Mouse (Mus musculus): ENCODE results near the gene Flt3. TPM values are rescaled to one million over a fixed set of nuclear protein-coding genes. Genes with fewer than 3 reads are reported as not detected.

Flt3 gene
- total and polyA plus RNA-seq, 2 experiments from 2014 or later, result 2.5 to 2.8 TPM

DNA sequence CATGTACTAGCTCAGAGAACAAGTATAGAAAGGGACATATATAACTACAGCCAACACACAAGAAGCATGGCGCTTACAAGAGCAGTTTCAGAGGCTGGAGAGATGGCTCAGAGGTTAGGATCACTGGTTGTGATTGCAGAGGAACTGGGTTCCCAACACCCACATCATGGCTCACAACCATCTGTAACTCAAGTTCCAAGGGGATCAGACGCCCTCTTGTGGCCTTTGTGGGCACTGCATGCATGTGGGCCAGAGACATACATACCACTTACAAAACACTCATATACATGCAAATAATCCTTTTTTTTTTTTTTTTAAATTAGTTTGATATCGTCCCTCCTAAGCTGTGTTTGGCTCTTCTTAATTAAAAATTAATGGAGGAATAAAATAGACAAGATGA, 42.8 kb downstream of the Flt3 start:
- Histone ChIP-seq H3K27ac (no peak overlapping the region), H3K4me1 (ENCODE audit: insufficient read depth, low read length) (no peaks in the 10 kb centered on the region), H3K9me3 (ENCODE audit: low read length) (no peaks in the 10 kb centered on the region), H3K9ac (replicated peaks; ENCODE audit: low read length) (no peak overlapping the region), H3K27me3 (ENCODE audit: insufficient read depth, low read length) (no peaks in the 10 kb centered on the region), H3K4me3 (ENCODE audit: low read length) (no peak overlapping the region), H3K36me3 (ENCODE audit: insufficient read depth, low read length) (no peaks in the 10 kb centered on the region), H3K4me2 (ENCODE audit: low read depth, low read length) (no peak overlapping the region)
- DNase-seq (ENCODE audit: low spot score), result no peak
- 43% methylated on average over 3 of the region's 3 CpGs for WGBS
- peak; percentile 63 for TF ChIP-seq CTCF (IDR thresholded peaks at IDR 0.05; ENCODE audit: low read depth)
- ATAC-seq, result no peak

DNA sequence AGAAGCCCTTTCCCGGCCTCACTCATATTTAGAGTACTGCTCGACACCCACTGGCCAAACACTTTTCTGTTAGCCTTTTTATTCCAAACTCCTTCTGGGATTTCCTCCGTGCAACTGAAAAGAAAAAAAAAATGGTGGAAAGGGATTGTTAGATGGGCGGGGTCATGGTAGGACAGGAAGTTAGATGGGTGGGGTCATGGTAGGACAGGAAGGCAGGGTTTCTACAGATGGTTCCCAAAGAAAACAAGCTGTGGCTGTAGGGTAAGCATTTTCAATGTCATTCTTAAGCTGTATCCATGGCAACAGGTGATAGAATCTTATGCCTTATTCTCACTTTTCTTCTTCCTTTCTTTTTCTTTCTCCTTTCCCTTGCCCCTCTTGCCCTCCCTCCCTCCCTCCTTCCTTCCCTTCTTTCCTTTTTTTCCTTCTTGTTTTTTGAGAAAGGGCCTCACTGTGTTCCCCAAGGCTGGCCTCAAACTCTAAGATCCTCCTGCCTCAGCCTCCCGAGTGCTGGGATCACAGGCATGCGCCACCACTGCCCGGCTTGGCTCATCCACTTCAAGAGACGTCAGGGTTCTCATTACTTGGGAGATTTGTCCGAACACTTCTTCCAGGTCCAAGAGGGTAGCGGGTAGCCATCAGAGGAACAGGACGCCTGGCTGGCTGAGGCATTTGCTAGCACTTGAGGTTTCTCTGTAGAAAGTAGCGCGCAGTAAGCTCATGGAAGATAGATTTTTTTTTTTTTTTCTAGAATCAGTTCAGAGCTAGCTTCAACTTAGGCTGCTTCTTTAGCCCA, 43.8 kb downstream of the Flt3 start:
- no peaks in the 10 kb centered on the region for H3K9me3 ChIP-seq (ENCODE audit: low read length)
- no peaks in the 10 kb centered on the region for H3K4me1 ChIP-seq (ENCODE audit: insufficient read depth, low read length)
- no peaks in the 10 kb centered on the region for H3K27me3 ChIP-seq (ENCODE audit: insufficient read depth, low read length)
- no peak overlapping the region for H3K4me2 ChIP-seq (ENCODE audit: low read depth, low read length)
- no peak overlapping the region for H3K4me3 ChIP-seq (ENCODE audit: low read length)
- TF ChIP-seq CTCF (IDR thresholded peaks at IDR 0.05; ENCODE audit: low read depth), result no peak
- no peak for DNase-seq (ENCODE audit: low spot score)
- no peaks in the 10 kb centered on the region for H3K36me3 ChIP-seq (ENCODE audit: insufficient read depth, low read length)
- H3K27ac ChIP-seq, result no peak overlapping the region
- ATAC-seq, result no peak
- WGBS, result 91% methylated on average over 13 of the region's 13 CpGs
- no peak overlapping the region for H3K9ac ChIP-seq (replicated peaks; ENCODE audit: low read length)

DNA sequence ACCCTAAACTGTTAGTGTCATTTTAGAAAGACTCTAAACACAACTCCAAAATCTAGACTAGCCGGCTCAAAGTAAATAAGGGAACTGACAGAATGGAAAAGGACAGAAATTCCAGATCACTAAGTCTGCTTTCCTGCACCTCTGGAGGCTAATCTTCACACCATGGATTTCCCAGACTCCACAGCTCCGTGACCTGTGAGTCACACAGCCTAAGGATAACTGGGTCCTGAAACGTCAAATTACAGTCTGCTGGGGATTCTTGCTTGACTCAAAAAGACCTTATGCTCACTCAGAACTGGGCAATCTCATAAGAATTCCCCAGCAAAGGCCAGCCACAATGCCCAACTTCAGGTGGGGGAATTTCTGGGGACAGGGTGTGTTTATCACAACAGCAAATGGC, 44.5 kb downstream of the Flt3 start:
- ATAC-seq (no peak), DNase-seq (ENCODE audit: low spot score) (no peak)
- Histone ChIP-seq H3K4me3 (ENCODE audit: low read length) (no peak overlapping the region), H3K9ac (replicated peaks; ENCODE audit: low read length) (no peak overlapping the region), H3K36me3 (ENCODE audit: insufficient read depth, low read length) (no peaks in the 10 kb centered on the region), H3K4me2 (ENCODE audit: low read depth, low read length) (no peak overlapping the region), H3K4me1 (ENCODE audit: insufficient read depth, low read length) (no peaks in the 10 kb centered on the region), H3K9me3 (ENCODE audit: low read length) (no peaks in the 10 kb centered on the region), H3K27me3 (ENCODE audit: insufficient read depth, low read length) (no peaks in the 10 kb centered on the region), H3K27ac (no peak overlapping the region)
- WGBS, result 83% methylated on average over 3 of the region's 3 CpGs
- TF ChIP-seq CTCF (IDR thresholded peaks at IDR 0.05; ENCODE audit: low read depth), result no peak

DNA sequence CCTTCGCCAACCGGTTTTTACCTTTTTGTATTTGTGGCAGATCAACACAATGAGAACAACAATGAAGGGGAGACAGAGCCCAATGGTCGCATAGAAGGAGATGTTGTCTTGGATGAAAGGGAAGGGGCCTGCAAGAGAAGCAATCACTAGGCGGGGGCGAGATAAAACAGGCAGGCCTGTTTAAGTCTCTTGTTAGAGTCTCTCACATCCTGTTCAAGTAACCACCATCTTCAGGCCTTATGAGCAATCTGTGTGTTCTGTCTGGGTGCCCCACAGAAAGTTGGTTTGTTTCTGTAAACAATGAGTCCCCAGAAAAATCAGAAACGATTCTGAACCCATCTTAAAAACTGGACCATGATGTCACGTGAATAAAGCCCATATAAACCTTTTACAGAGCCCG, 45.3 kb downstream of the Flt3 start:
- no peak for TF ChIP-seq CTCF (IDR thresholded peaks at IDR 0.05; ENCODE audit: low read depth)
- Histone ChIP-seq H3K4me1 (ENCODE audit: insufficient read depth, low read length) (no peaks in the 10 kb centered on the region), H3K4me3 (ENCODE audit: low read length) (no peak overlapping the region), H3K4me2 (ENCODE audit: low read depth, low read length) (no peak overlapping the region), H3K9ac (replicated peaks; ENCODE audit: low read length) (no peak overlapping the region), H3K36me3 (ENCODE audit: insufficient read depth, low read length) (no peaks in the 10 kb centered on the region), H3K27ac (no peak overlapping the region), H3K27me3 (ENCODE audit: insufficient read depth, low read length) (no peaks in the 10 kb centered on the region), H3K9me3 (ENCODE audit: low read length) (no peaks in the 10 kb centered on the region)
- no peak for ATAC-seq
- 67% methylated on average over 8 of the region's 8 CpGs for WGBS
- no peak for DNase-seq (ENCODE audit: low spot score)

DNA sequence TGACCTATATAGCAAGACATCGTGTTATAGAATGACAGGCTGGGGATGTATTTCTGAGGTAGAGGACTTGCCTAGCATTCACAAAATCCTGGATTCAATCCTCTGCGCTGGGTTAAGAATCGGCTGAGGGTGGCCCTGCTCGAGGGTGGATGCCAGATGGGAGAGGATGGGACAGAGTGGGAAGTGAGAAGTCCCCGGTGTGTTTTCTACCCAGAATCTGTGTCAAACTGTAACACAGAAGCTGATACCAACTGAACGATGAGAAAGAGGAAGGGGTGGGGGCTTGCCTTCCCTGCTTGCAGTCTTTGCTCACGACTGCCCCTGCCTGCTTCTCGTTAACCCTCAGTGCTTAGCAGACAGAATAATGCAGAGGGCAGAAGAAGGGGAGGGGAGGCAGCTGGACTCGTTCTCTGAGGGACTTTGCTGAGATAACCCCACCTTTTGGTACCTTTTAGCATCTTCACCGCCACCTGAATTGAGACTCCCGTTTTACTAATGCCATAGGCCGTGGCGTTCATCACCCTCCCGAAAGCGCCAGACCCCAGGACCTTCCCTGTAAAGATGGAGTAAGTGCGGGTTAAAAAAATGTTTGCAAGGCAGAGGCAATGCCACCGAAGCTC, 46.0 kb downstream of the Flt3 start:
- DNase-seq (ENCODE audit: low spot score) (no peak), ATAC-seq (no peak)
- H3K36me3 ChIP-seq (ENCODE audit: insufficient read depth, low read length), result no peaks in the 10 kb centered on the region
- no peak overlapping the region for H3K9ac ChIP-seq (replicated peaks; ENCODE audit: low read length)
- no peak overlapping the region for H3K4me2 ChIP-seq (ENCODE audit: low read depth, low read length)
- TF ChIP-seq CTCF (IDR thresholded peaks at IDR 0.05; ENCODE audit: low read depth), result peak; percentile 26
- H3K4me3 ChIP-seq (ENCODE audit: low read length), result no peak overlapping the region
- H3K27me3 ChIP-seq (ENCODE audit: insufficient read depth, low read length), result no peaks in the 10 kb centered on the region
- H3K4me1 ChIP-seq (ENCODE audit: insufficient read depth, low read length), result no peaks in the 10 kb centered on the region
- 66% methylated on average over 17 of the region's 17 CpGs for WGBS
- H3K27ac ChIP-seq, result no peak overlapping the region
- no peaks in the 10 kb centered on the region for H3K9me3 ChIP-seq (ENCODE audit: low read length)

DNA sequence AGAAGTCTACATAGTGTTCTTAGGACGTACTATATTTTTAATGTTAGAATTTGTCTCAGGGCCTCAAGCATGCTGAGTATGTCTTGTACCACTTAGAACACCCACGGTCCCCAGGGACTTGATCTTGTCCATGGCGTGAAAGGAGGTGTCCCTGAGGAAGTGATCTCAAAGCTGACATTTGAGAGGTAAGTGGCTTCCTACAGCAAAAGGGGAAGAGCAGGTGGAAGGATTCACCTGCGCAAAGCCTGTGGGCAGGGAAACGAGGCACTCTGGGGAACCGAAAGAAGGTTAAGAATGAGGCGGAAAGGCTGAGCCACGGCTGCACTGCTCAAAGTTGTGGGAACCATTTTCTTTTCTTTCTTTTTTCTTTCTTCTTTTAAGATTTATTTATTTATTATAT, 48.4 kb downstream of the Flt3 start:
- 89% methylated on average over 8 of the region's 8 CpGs for WGBS
- Histone ChIP-seq H3K27me3 (ENCODE audit: insufficient read depth, low read length) (no peaks in the 10 kb centered on the region), H3K4me2 (ENCODE audit: low read depth, low read length) (no peak overlapping the region), H3K36me3 (ENCODE audit: insufficient read depth, low read length) (no peaks in the 10 kb centered on the region), H3K27ac (no peak overlapping the region), H3K4me1 (ENCODE audit: insufficient read depth, low read length) (no peaks in the 10 kb centered on the region), H3K9me3 (ENCODE audit: low read length) (no peaks in the 10 kb centered on the region), H3K4me3 (ENCODE audit: low read length) (no peak overlapping the region), H3K9ac (replicated peaks; ENCODE audit: low read length) (no peak overlapping the region)
- no peak for ATAC-seq
- TF ChIP-seq CTCF (IDR thresholded peaks at IDR 0.05; ENCODE audit: low read depth), result no peak
- no peak for DNase-seq (ENCODE audit: low spot score)

DNA sequence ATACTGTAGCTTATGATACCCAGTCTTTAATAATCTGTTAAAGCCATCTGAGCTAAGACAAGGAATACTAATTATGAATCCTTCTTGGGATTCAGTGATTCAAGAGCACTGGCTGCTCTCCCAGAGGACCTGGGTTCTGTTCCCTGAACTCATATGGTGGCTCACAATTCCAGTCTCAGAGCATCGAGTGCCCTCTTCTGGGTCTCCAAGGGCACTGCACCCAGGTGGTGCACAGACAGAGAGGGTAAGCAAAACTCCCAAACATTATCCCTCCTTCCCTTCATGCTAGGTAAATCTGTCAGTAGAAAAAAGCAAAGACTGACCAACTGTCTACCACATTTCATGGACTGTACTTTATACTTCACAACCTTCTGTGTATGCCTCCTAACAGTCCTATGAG, 54.3 kb downstream of the Flt3 start:
- ATAC-seq (no peak), DNase-seq (ENCODE audit: low spot score) (no peak)
- no peaks in the 10 kb centered on the region for H3K4me1 ChIP-seq (ENCODE audit: insufficient read depth, low read length)
- H3K27ac ChIP-seq, result no peak overlapping the region
- H3K4me2 ChIP-seq (ENCODE audit: low read depth, low read length), result no peak overlapping the region
- no peak for TF ChIP-seq CTCF (IDR thresholded peaks at IDR 0.05; ENCODE audit: low read depth)
- H3K9ac ChIP-seq (replicated peaks; ENCODE audit: low read length), result no peak overlapping the region
- no peaks in the 10 kb centered on the region for H3K9me3 ChIP-seq (ENCODE audit: low read length)
- WGBS, result 69% methylated on average over 1 of the region's 1 CpGs
- H3K36me3 ChIP-seq (ENCODE audit: insufficient read depth, low read length), result no peaks in the 10 kb centered on the region
- H3K4me3 ChIP-seq (ENCODE audit: low read length), result no peak overlapping the region
- H3K27me3 ChIP-seq (ENCODE audit: insufficient read depth, low read length), result no peaks in the 10 kb centered on the region

All from hindbrain, postnatal 0 days (tissue).